Mouse (Mus musculus) layer of hippocampus, postnatal 10 days (tissue): ENCODE results near the gene Sptb. TPM values are rescaled to one million over a fixed set of nuclear protein-coding genes. Genes with fewer than 3 reads are reported as not detected.

Experiments used
- DNase-seq, 2 experiments: peaks; one replicate each; pipeline ENCODE4 v3.0.0; 2021; ENCODE audit warnings: low spot score in 2 of 2
- long read RNA-seq: library from polyadenylated mRNA; stranded (forward); transcript quantifications from one replicate; pipeline ENCODE4 v2.0.0, GENCODE M21; 2023
- total RNA-seq, 2 experiments: library from RNA; stranded (reverse); gene quantifications; 2 replicates each; pipeline ENCODE4 v1.2.3; 2021

Gene Sptb
- total RNA-seq: 10 to 100 TPM; 62.8 to 69.1 TPM
- long read RNA-seq, full-length matches to known transcripts: 3 of 27 reads
- long read RNA-seq, partial matches to known transcripts: 4 of 27 reads
- long read RNA-seq, other reads (novel, unspliced or antisense): 20 of 27 reads

DNA sequence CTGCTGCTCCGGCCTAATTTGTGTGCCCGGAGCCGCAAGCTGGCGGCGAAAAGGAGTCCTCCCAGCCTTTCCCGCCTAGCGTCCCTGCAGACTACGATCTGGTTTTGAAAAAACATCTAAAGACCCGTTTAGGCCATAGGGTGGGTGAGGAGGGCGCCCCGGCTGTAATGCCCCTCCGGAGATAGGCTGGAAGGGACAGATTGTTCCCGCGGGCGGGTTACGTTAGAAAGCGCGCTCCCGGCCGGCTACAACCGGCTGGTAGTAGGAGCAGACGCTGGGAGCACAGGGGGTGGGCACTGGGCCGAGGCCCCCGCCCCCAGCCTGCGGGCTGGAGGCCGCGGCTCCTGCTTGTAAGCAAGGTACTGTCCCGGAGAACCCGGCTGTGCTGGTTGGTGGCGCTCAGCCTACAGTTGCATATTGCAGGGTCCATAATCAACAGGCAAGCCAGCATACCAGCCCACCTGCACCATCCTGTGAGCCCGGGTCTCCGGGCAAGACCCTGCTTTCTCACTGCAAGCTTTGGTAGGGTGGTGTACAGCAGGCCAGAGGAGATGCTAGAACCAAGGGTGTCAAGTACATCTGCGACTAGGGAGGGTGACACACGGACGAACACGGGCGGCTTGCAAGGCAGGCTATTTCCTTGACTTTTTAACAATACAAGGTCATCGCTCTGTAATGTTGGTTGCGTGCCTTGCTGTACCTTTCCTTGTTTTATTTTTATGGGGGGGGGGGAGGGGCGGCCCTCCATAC, at the start of gene Sptb:
TSS of gene Sptb (minus strand) at position 197 of the 750 bp plus-strand sequence.
- peak; percentile 73 to 76 for DNase-seq

DNA sequence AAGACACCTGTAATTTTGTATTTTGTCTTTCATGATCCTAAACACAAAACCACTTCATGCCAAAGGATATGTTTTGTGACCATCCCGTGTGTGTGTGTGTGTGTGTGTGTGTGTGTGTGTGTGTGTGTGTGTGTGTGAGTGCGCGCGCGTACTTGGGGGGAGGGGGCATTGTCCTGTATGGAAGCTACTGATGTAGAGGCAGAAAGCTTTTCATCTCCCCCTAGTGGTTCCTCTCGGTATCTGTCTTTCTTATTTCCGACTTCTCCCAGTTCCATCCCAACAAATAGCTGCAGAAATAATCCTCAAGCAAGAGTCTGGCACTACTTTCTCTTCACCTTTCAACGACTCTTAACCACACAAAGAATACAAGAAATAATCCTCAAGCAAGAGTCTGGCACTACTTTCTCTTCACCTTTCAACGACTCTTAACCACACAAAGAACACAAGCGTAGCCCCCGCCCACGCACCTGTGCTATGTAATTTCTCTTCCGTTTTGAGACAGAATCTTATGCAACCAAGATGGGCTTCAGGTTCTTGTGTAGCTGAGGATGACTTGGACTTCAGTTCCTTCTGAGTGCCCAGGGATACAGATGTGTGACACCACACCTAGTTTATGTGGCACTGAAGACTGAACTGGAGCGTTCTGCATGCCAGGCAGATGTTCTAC, 42.4 kb upstream of the Sptb start:
- peak; percentile 19 to 37 for DNase-seq

DNA sequence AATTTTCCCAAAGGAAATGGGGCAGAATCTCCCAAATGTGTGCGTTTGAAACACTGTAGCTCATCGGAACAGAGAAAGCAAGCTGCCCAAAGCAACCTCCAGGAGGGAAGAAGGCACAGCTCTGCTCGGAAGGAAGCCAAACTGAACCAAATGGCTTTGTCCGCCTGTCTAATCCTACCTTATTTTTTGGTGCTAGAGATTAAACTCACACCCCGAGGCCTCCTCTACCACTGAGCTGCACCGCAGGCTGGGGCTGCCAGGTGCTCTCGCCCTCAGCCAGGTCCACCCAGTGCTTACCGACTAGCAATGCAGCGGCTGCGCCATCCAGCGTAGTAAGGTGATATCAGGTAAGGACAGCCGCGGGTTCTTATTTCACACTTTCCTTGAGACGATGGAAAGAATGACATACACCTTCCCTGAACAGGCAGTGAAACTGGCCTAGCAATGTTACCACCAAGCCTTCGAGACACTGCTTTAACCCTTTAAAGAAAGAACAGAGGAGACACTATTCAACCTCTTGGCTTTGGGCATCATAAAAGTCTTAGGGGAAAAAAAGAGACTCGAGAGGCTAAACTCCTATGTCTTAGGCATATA, 40.6 kb upstream of the Sptb start:
- DNase-seq: no peak

DNA sequence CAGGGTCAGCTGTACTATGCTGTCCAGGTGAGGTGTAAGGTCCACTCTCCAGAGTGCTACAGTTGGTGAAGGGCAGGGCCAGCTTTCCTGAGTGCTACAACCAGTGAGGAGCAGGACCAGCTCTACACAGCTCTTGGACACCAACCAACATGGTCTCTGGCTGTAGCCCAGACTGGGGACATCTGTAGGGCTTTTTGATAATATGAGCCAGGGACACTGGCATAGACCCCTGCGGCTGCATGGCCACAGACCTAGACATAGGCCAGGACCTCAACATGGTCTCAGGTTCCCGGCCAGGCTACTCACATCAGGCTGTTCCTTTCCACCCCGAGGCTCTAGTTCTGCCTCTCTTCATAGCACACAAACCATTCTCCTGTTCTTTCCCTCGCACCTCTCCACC, 17.6 kb upstream of the Sptb start:
- DNase-seq: no peak

DNA sequence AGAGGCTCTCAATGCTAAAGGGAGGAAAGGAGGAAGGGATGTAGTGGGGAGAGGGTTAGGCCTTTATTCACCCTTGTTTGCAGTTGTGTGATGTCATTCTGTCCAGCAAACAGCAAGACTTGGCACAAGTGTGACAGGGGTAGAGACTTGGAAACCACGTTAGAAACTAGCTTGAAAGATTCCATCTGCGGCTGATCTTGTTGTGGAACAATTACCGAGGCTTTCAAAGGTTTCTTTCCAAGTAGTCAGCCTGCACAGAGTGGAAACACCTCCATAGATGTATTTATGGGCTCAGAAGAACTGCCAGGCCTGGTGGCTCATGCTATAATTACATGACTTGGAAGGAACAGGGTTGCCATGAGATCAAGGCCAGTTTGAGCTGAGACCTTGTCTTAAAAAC, 11.7 kb upstream of the Sptb start:
- no peak for DNase-seq

DNA sequence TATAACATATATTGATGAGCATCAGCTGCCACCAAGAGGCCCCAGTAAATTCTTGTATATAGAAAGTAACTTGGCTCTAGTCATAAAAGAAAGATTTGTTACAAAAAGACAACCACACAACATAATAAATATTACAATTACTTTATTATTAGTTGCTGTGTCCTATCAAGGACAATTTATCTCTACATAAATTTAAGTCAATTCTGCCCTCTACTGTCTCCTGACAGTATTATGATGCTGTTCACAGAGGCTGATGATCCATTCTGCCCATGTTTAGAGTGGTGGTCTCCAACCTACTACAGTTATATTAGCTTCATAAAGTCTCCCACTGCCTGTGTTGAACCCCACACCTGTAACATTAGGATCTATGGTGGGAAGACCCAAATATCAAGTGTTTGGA, 10.2 kb upstream of the Sptb start:
- no peak for DNase-seq

DNA sequence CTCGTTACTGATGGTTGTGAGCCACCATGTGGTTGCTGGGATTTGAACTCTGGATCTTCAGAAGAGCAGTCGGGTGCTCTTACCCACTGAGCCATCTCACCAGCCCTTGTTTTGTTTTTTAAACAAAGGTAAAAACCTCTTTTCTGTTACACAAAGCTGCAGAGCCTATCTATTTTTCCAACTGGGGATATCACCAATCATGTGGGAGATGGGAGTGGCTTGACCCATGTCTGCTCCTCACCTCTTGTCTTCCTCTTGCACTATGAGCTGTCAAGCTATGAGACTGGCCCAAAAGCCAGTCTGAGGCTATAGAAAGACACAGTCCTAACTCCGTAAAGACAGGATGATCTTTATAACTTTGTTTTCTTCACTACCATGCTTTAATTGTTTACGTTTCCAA, 8.0 kb upstream of the Sptb start:
- no peak for DNase-seq

DNA sequence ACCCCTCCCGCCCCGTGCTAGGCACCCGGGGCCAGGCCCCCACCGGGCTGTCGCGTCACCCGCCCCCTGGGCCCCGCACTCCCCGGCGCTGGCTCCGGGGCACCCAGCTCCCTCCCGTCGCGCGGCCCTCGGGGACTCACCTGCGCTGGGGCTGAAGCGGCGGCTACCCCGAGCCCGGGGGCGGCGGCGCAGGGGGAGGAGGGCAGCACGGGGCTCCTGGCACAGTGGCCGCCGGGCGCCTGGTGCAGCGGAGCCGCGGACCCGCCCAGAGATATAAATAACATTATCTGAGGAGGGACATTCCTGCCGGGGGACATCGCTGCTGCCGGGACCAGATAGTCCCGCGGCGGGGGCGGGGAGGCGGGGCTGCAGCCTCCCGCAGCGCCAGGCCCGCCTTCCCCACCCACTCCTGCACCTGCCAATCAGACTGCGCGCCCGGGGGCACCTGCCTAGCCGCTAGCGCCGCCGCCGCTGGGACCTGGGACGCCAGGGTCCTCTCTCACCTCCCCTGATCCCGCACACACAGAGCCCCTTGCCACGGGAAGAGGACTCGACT, 474 bp downstream of the Sptb start:
- peak; percentile 35 to 82 for DNase-seq

DNA sequence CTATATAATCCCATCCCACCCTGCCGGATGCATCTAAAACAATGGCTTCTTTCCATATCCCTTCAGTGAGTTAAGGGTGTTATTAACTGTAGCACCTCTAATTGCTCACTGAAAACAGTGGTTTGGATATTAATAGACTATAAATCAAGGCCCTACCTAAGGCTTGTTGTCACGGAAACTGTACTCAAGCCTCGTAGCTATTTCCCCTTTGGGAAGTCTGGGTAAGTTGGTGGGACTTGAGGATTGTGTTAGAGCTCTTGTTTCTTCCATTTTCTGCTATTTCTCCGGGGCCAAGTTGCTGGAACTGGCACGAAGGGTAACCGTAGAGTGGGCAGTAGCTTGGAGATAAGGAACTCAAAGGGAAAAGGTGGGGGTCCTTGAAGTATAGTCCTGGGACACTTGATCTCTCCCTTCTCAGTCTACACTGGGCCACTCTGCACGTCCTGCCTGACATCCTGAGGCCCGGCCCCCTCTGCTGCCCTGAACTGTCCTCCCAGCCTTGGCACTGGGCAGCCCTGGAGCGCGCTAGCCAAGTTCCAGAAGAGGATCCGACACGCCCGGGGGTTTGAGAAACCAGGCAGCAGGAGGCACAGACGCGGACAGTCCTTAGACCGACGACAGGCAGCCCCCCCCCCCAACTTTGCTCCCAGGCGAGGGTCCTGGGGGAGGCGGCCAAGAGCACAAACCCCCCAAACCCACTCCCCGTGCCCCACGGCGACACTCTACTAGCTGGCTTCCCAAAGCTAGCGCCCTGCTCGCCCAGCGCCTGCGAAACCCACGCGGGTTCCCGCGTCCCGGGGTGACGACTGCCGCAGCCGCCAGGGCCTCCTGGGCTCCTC, 1.2 kb downstream of the Sptb start:
- DNase-seq: peak in 1 of 2 experiments; percentile 51

DNA sequence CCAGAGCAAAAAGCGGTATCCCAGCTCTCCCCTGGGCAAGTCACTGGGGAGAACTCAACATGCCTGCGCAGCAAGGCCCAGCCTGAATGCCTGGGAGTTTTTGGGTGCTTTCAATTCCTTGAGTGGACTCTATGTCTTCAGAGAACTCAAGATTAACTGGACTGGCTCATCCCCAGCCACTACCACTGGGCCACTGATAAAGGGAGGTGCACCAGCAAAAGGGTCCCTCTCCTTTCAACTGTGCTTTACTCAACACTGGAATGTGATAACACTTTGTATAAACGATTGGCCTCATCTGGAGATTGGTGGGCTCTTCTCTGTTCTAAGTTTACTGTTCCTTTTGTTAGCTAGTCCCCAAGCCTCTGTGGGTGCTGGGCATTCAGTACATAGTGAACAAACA, 2.2 kb downstream of the Sptb start:
- no peak for DNase-seq

DNA sequence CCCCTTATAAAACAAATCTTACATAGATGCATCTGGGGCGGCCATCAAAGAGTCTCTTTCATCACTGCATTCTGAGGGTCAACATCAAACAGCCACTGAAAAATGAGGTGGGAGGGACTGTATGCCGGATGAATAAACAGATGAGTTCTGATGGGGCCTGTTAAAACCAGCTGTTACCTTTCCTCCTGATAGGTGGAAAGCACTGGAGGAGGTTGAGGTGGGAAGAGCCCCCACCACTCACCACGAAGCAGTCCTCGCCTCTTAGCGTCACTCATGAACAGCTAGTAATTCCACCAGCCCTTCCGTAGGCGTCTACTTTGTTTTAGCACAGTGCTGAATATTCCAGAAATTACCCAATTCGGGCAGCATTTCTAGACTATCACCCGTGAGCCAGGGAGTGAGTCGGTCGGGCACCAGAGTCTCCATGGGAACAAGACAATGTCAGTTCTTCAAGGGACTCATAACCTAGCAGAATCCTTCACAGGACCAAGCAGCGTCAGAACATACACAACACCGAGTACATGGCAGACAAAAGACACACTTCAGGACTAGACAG, 13.9 kb downstream of the Sptb start:
- no peak for DNase-seq

DNA sequence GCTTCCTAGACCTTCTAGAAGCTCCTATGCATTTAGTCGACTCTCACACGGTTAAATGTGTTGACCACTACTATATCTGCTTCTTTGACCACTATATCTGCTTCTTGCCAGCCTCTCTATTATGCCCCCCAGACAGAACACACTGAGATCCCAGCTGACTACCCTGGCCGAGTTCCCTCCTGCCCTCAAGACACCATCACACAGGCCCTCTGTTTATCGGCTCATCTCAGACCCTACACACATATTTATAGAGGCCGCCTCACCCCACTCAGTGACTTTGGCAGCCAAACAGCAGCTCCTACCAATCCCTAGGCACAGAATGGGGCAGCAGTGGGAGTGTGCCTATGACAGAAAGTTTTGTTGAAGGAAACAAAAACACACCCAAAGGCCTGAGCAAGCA, 14.6 kb downstream of the Sptb start:
- no peak for DNase-seq

DNA sequence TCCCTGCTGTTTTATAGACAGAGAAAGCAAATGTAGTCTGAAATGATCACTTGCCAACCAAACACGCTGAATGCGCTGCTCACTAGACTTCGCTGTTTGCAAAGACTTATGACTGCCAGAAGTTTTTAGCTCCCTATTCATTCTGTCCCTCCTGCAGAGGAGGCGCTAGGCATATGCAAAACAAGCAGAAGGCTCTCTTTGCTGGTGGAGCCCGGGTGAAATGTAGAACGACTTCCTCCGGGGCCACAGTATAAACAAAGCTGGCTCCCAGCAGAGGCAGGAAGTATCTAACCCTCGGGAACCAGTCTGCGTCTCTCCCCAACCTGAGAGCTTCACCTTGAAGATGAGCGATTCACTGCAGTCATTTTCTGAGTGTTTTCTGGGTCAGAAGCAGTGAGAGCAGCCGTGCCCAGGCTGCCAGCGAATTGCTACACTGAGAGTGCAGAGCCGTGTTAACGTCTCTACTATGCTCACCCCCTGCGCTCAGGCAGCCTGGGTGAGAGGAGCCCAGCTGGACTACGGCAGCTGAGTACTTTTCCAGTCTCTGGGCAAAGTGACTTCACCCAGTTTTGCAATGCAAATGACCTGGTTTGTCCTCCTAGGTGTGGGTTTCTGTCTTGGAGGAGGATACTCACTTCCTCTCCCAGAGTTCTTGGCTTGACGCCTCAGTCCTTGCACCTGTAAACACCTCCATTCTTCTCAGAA, 15.4 kb downstream of the Sptb start:
- peak in 1 of 2 experiments; percentile 38 for DNase-seq

DNA sequence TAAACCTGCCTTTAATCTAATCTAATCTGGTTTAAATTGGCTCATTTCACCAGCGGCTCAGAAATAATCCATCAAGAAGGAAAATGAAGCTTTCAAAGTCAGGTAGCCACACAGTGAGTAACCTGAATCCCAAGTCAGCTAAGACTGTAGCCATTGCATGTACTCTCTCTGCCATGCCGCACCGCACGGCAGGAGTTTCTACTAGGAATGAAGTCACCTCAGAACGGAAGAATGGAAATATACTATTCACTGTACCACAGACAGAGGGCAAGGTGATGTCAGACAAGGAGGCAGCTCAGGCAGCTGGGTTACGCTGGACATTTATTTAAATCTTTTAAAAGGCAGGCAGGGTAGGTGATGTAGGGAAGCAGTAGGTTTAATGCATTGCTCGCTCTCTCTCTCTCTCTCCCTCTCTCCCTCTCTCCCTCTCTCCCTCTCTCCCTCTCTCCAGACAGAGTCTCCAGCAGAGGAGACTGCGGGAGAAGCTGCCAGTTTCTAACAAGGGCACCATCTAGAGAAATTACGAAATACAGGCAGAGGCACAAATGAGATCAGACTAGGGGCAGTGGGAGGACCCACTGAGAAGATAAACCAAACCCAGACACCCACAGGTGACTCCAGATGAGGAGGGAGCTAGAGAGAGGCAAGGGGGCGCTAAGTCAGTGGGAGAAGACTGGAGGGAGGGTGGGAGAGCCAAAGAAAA, 22.7 kb downstream of the Sptb start:
- DNase-seq: no peak

DNA sequence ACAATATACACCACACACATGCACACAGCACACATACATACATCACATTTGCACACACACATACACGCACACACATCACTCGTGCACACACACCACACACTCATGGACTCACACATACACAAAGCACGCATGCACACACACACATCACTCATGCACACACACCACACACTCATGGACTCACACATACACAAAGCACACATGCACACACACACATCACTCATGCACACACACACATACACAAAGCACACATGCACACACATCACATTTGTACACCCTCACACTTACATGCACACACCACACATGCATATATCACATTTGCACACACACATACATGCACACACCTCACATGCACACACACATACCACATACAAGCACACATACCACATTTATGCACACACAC, 24.7 kb downstream of the Sptb start:
- DNase-seq: no peak

DNA sequence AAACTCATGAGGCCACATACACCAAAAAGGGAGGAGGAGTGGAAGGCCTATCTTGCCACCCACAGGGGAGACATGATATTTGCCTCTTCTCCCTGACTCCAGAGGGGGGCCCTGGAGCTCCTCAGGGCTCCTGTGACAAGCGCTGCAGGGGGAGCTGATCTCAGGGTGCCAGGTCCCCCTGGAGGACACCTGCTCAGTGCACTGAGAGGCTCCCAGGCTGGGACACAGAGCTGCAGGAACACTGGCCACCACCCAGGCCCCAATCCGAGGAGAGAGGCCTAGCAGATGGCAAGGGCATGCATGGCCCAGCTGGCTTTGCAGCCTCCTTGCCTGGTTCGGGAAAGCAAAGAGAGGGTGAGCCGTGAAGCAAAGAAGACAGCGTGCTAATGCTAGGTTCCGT, 25.9 kb downstream of the Sptb start:
- DNase-seq: no peak

DNA sequence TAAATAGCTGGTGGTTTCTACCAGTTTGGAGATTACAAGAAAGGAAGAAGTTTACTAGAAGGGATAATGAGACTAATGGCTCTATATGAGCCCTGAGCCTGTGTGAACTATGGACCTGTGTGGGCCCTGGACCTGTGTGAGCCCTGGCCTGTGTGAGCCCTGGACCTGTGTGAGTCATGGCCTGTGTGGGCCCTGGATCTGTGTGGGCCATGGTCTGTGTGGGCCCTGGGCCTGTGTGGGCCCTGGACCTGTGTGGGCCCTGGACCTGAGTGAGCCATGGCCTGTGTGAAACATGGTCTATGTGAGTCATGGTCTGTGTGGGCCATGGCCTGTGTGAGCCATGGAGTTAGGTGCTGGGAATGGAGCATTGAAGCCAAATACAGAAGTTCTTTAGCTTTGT, 28.4 kb downstream of the Sptb start:
- DNase-seq: no peak

DNA sequence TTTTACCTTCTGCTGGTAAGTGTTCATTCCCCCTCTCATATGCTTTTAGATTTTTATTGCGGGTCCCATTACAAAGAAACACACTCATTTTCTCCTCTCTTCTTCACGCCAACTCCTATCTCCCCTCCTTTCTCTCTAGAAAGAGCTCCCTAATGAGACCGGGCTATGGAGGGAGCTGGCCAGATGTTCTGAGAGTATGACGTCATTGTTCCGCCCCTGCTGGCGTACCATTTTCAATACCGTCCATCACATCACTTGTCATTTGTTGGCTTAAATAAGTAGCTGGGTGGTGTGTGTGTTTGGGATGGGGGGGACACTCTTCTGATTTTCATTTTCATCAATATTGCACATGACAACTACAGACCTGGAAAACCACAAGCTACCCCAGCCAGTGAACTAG, 33.3 kb downstream of the Sptb start:
- no peak for DNase-seq

DNA sequence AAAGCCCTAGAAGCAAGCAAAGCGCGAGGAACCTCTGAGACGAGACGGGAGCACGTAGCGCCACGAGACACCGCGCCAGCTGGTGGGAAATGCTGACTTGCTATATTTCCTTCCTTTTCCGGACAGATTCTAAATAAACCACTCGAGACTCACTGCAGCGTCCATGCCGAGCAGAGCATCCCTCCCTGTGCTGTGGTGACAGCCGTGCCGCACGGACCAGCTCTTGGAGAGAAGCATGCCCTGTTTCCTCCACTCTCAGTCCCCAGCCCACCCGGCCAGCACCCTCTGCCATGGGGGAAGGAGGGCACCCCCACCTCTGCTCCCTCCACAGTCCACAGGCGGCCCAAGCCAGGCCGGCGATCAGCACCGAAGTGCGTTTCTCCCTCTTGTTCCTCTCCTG, 33.9 kb downstream of the Sptb start:
- DNase-seq: no peak

DNA sequence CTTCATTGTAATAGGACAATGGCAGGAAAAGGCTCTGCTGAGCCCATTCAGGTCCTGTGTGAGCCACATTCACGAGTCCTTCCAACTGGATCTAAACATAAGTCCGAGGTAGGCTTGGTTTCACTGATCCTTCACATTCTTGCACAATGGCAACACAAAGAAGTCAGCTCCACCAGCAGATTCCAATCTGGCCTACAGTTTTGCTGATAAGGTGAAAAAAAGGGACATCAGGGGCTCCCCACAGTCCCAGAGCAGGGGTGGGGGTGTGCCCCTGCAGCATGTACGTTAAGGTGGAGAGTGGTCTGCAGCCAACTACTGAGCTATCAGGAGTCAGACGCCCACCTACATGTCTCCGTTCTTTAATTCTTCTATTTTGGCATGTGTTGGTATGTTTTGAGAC, 35.0 kb downstream of the Sptb start:
- no peak for DNase-seq
